Mouse (Mus musculus) C2C12 (cell line): ENCODE results near the gene Ikbke. TPM values are rescaled to one million over a fixed set of nuclear protein-coding genes. Genes with fewer than 3 reads are reported as not detected.
"Not testable (repeated sequence)": the region's sequence is repeated elsewhere in the genome, so short reads cannot be mapped to it uniquely, and the experiment has no call there.

Experiments
- H3K27me3 ChIP-seq: one replicate; pipeline ENCODE4 v1.6.1; 2011; ENCODE audit not compliant: control insufficient read depth, insufficient read depth, insufficient read length
- H3K36me3 ChIP-seq: one replicate; pipeline ENCODE4 v1.6.1; 2011; ENCODE audit not compliant: control insufficient read depth, insufficient read depth
- H3K4me3 ChIP-seq: one replicate; pipeline ENCODE4 v1.5.1; 2011; ENCODE audit warnings: mild to moderate bottlenecking, control low read depth; ENCODE audit not compliant: poor library complexity, insufficient read depth, severe bottlenecking
- H3K79me2 ChIP-seq: one replicate; pipeline ENCODE4 v1.6.1; 2011; ENCODE audit not compliant: control insufficient read depth, insufficient read depth
- H3K79me3 ChIP-seq: one replicate; pipeline ENCODE4 v1.6.1; 2011; ENCODE audit warnings: low read depth, control low read depth
- H3ac ChIP-seq: one replicate; pipeline ENCODE3; 2011; ENCODE audit warnings: low read depth; ENCODE audit not compliant: control insufficient read depth, insufficient read length
- CEBPB ChIP-seq: IDR thresholded peaks from one replicate; pipeline ENCODE4 v1.6.1; 2011; ENCODE audit warnings: low read depth, mild to moderate bottlenecking, control low read depth, moderate library complexity
- CTCF ChIP-seq: IDR thresholded peaks from one replicate; pipeline ENCODE4 v1.5.1; 2011; ENCODE audit not compliant: control insufficient read depth, insufficient read depth, insufficient read length
- FOSL1 ChIP-seq: IDR thresholded peaks from one replicate; pipeline ENCODE4 v1.8.0; 2011; ENCODE audit warnings: mild to moderate bottlenecking, low read length; ENCODE audit not compliant: poor library complexity, insufficient read depth, severe bottlenecking
- MAX ChIP-seq: IDR thresholded peaks from one replicate; pipeline ENCODE4 v1.6.1; 2011; ENCODE audit warnings: mild to moderate bottlenecking, control low read depth
- MYOD1 ChIP-seq: IDR thresholded peaks from one replicate; pipeline ENCODE4 v1.6.1; 2011; ENCODE audit warnings: low read depth; ENCODE audit not compliant: control insufficient read depth, insufficient read length
- MYOG ChIP-seq: IDR thresholded peaks from one replicate; pipeline ENCODE4 v1.6.1; 2011; ENCODE audit not compliant: control insufficient read depth, insufficient read length; ENCODE audit errors: extremely low read depth
- USF1 ChIP-seq: IDR thresholded peaks from one replicate; pipeline ENCODE4 v1.6.1; 2011; ENCODE audit warnings: low read depth, mild to moderate bottlenecking, control low read depth, moderate library complexity
- polyA plus RNA-seq: library from polyadenylated mRNA; unstranded; fragments of >200 nt; fragmentation: generic; extraction: Trizol; gene quantifications from one replicate; pipeline ENCODE4 v1.2.1, GENCODE M21; 2012; ENCODE audit warnings: missing spikeins

Gene Ikbke
- polyA plus RNA-seq, 1 experiment: 1.4 TPM

DNA sequence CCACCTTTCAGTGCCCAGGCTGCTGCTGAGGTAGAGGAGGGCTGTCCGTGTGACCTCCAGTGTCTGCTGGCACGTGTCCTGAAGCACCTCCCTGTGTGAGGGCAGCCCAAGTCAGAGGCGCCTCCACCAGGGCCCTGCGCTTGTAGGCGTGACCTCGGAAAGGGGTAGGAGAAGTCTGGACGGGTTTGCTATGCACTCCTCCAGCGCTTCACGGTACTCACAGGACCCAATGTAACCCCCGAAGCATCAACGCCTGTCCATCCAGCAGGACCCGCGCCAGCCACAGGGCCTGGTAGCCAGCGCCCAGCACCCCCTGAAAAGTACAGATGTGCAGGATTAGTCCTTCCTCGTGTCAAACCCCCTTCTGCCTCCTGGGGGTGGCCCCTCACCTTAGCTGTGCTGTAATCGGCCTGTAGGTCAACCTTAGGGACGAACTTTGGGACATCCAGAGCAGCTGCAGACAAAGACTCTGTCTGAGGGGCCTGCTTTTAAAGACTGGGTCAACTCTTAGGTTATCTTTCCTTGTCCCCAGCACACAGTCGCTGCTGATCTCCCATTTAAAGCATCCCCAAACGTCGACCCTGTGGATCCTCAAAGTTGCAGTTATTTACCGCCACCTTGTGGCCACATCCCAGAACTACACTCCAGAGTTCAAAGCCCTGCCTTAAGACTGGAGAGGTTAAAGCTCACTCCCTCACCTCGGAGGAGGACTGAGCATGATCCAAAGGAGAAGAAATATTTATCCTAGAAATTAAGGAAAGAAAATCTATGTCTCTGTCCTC, 9.4 kb downstream of the Ikbke start:
- Histone ChIP-seq H3K27me3 (no peaks in the 10 kb centered on the region), H3K4me3 (no peak overlapping the region), H3K36me3 (no peaks in the 10 kb centered on the region), H3K79me3 (no peaks in the 10 kb centered on the region), H3K79me2 (no peaks in the 10 kb centered on the region), H3ac (no peak overlapping the region)
- TF ChIP-seq CTCF (peak; percentile 65), CEBPB (no peak)

DNA sequence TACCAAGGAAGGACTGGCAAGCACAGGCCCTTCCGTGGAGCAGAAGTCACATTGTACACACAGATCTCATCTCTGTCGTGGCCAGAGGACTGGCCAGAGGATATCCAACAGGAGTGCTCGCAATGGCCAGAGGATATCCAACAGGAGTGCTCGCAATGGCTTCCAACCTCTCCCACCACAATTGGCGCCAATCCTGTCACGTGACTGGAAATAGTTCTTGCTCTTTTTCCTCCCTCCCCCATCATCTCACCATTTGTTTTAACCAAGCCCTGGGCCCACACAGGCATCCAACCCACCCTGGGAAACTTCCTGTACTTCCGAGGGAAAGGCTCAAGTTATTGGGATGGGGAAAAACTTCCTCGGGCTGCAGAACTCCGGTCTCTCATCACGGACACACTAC, 10.6 kb downstream of the Ikbke start:
- Histone ChIP-seq H3K4me3 (no peak overlapping the region), H3K27me3 (no peaks in the 10 kb centered on the region), H3K79me2 (no peaks in the 10 kb centered on the region), H3K36me3 (no peaks in the 10 kb centered on the region), H3ac (no peak overlapping the region), H3K79me3 (no peaks in the 10 kb centered on the region)
- TF ChIP-seq MAX (no peak), USF1 (peak; percentile 30)

DNA sequence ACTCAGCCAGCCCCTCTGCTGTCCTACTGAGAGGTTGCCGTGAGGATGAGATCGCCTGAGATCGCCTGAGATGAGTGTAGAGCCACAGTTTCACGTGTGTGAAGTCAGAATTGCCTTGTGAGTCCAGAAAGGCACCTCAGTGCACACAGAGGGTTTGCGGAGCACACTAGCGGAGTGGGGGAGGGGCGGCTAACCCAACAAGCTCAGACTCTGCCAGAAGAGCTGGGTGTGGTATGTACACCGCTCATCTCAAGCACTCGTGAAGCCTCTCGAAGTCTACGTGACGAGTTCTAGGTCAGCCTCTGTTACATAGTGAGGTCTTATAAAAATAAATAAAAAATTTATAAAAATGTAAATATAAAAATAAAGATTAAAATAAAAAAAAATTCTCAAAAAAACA, 15.5 kb downstream of the Ikbke start:
- Histone ChIP-seq H3K27me3 (no peaks in the 10 kb centered on the region), H3K79me2 (no peaks in the 10 kb centered on the region), H3K4me3 (no peak overlapping the region), H3ac (no peak overlapping the region), H3K79me3 (no peaks in the 10 kb centered on the region), H3K36me3 (no peaks in the 10 kb centered on the region)
- TF ChIP-seq MAX: no peak
- no peak for TF ChIP-seq MYOD1
- TF ChIP-seq USF1: no peak
- no peak for TF ChIP-seq CEBPB
- no peak for TF ChIP-seq MYOG
- TF ChIP-seq FOSL1: no peak
- TF ChIP-seq CTCF: no peak

DNA sequence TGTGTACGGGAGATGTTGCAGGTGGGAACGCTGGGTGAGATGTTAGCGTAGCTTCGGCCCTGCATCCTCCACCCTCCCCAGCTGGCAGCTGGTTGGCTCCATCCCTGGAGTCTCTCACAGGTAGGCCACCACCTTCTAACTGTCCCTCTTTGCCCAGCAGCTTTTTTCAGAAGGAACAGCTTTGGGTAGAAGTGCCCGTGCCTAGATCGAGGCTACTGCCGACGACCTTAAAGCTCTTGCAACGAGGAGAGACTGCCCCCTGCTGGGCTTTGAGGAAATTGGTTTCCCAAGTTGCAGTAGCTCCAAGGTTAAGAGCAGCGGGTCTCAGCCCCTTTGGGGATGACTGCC, 19.1 kb downstream of the Ikbke start:
- TF ChIP-seq MYOG: no peak
- TF ChIP-seq CTCF: peak; percentile 63
- no peak for TF ChIP-seq USF1
- TF ChIP-seq FOSL1: no peak
- TF ChIP-seq CEBPB: no peak
- H3K4me3 ChIP-seq: no peak overlapping the region
- H3ac ChIP-seq: no peak overlapping the region
- no peaks in the 10 kb centered on the region for H3K79me2 ChIP-seq
- no peaks in the 10 kb centered on the region for H3K79me3 ChIP-seq
- no peaks in the 10 kb centered on the region for H3K36me3 ChIP-seq
- no peaks in the 10 kb centered on the region for H3K27me3 ChIP-seq

DNA sequence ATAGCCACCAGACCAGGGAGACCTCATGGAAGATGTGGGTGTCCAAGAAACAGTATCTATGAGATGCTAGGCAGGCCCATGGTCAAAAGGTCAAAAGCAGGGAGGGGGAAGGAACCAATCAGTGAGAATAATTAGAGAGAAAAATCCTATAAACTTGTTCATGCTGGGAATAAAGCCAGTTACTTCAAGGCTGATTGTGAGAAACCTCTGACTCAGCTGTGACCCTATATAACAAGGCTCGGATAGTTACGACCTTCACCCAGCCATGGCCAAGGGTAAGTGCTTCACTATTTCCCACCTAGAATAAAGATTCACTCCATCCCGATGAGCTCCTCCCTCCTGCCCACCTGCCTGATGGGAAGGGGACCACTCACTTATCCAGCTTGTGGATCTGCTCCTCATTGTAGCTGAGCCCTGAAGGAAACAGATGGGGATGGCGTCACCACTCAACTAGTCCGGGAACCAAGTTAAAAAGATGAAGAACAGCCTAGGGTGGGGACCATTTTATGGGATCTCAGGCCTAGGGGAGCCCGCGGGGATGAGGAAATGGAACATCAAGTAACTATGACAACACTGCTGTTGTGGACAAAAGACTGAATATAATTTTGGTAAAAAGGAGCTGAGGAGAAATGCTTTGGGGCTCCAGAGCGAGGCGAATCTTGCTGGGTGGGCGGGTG, 19.6 kb downstream of the Ikbke start:
- Histone ChIP-seq H3K79me2 (no peaks in the 10 kb centered on the region), H3K79me3 (no peaks in the 10 kb centered on the region), H3K4me3 (no peak overlapping the region), H3ac (no peak overlapping the region), H3K27me3 (no peaks in the 10 kb centered on the region), H3K36me3 (no peaks in the 10 kb centered on the region)
- TF ChIP-seq CEBPB: no peak
- TF ChIP-seq CTCF: no peak
- TF ChIP-seq USF1: no peak
- no peak for TF ChIP-seq MYOD1
- TF ChIP-seq FOSL1: no peak
- TF ChIP-seq MYOG: no peak
- no peak for TF ChIP-seq MAX

DNA sequence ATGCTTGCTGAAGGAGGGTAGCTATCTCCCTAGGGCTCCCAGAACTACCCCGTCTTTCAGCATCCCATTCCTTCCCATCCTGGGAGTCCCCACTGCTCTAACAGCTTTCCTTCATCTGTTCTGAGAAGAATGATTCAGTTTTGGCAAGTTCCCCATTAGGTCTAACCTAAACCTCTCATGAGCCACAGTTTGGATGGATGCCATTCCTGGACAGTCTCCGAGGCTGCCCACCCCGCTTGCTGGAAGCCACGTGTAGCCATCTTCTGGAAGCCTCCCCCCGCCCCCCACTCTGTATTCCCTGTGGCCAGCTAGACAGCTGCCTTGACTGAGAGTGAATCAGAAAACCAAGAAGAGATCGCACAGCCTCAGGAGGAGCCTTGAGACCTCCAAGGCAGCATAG, 22.1 kb downstream of the Ikbke start:
- Histone ChIP-seq H3K4me3 (no peak overlapping the region), H3K27me3 (no peaks in the 10 kb centered on the region), H3K79me3 (no peaks in the 10 kb centered on the region), H3K79me2 (no peaks in the 10 kb centered on the region), H3ac (no peak overlapping the region), H3K36me3 (no peaks in the 10 kb centered on the region)
- no peak for TF ChIP-seq MYOD1
- no peak for TF ChIP-seq CEBPB
- no peak for TF ChIP-seq CTCF
- TF ChIP-seq MAX: no peak
- TF ChIP-seq FOSL1: no peak
- TF ChIP-seq USF1: no peak
- TF ChIP-seq MYOG: no peak

DNA sequence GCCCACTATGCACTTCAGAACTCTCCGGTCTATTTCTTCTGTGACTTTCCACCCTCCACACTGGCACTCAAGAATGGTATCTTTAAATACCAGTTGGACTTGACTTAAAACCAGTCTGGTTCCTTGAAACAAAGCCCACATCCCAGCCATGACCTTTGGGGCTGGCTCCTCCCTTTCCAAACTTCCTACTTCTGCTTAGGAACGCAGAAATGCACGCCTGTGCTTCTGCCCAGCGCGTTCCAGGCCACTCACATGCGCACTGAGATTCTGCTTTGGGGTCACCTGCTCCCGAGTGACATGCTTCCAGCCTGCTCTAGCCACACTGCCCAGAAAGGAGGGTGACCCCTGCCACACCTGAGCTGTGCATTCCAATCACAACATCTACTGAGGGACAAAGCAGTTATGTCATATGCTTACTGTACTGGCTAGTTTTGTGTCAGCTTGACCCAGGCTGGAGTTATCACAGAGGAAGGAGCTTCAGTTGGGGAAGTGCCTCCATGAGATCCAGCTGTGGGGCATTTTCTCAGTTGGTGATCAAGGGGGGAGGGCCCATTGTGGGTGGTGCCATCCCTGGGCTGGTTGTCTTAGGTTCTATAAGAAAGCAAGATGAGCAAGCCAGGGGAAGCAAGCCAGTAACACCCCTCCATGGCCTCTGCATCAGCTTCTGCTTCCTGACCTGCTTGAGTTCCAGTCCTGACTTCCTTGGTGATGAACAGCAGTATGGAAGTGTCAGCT, 26.7 kb downstream of the Ikbke start:
- not testable (repeated sequence) for H3K36me3 ChIP-seq, H3ac ChIP-seq, H3K4me3 ChIP-seq, H3K79me3 ChIP-seq, H3K27me3 ChIP-seq, H3K79me2 ChIP-seq
